Mouse (Mus musculus) cerebellum, adult (tissue): ENCODE results near the gene Ing3.

ENCODE experiments used
- ATAC-seq: cut with Nextera tagmentation; 2 replicates; pipeline ENCODE4 v1.9.2; 2017; ENCODE audit warnings: mild to moderate bottlenecking, moderate library complexity, mixed read lengths; ENCODE audit not compliant: insufficient number of reproducible peaks, low FRiP score, low TSS enrichment

The Ing3 gene

DNA sequence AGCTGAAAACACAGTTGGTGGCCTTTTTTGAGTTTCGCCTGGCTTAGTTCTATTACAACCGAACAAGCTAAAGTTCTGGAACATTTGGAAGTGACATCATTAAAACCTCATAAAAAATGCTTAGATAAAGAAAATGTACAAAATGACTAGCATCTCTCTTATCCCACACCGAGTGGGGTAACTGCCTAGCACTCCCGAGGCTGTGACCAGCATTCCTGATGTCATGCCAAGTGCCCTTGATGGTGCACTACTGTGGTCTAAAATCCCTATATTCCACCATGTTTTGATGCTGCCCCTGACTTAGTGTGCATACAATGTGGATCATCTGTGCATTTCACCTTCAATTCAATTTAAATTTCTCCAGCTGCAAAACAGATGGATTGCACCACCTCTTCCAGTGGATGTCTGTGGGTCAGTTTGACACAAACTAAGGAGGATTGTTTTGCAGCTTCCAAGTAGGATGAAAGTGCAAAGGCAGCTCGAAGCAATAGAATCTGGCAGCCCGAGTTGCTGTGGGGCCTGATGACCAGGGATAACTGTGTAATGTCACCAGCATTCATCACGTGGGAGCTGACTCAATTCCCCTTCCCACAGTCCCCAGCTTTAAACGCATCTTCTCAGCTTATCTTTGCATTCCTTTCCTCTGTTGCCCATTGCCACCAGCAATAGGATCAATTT, 69.5 kb downstream of the Ing3 start:
- no peak for ATAC-seq

DNA sequence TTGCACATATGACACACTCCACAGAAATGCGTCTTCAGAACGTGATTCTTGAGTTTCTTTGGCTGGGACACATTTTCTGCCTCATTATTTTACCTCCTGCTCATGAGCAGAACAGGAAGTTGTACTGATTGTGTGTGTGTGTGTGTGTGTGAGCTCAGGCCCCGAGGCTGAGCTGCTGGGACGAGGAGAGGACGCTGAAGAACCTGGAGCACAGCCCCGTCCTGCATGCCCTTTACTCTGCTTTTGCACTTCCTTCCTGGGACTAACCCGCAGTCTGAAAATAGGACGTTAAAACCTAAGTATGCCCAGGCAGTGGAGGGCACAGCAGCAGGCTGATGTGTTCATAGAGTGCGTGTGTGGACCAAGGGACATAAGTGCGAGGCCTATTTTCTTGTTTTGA, 70.3 kb downstream of the Ing3 start:
- ATAC-seq = no peak

DNA sequence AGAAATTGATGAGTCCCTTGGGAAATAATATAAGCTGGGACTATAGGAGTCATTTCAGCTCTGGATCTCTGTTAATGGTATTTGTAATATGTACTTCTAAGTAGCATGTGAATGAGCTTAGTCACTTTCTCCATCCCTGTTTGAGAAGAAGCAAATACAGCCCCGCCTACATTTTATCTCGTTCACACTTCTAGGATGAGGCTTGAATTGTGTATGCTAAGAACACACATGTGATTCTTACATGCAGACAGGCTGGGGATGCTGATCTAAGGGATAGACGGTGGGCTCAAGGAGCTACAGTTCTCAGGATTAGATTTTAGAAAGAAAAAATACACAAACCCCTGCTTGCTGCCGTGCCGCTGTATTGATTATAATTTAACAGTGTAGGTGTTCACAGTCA, 71.3 kb downstream of the Ing3 start:
- ATAC-seq = no peak

DNA sequence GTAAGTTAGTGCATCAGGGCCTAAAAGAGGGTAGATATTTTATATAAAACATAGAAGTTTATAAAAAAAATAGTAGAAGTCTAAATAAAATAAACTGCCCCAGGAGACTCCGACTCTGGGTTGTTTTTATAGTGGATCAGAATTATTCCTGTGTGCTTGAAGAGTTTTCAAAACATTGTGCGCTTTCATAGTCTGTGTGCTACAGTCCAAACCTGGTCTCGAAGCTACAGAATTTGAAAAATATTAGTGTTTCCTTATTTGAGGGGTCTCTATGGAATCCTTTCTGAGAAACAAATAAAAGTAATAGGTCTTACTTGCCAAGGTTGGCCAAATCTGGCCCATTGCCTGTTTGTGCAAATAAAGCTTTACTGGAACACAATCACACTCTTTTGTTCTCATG, 71.9 kb downstream of the Ing3 start:
- no peak for ATAC-seq

DNA sequence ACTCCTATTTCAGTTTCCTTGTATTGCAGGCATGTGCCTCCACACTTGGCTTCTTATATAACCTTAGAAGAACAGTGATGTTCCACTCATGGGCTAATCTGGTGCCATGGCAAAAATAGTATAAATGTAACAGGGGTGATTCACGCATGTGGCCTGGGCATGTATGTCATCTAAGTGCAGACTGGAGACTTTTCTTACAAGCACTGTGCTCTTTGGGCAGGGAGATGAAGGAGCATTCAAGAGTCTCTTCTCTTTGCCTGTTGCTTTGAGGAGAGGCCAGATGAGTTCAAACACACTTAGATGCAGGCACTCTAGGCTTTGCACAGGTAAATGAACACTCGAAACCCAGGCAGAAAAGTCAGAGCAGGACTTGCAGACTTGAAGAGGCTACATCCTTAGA, 74.8 kb downstream of the Ing3 start:
- ATAC-seq = no peak
